Mouse (Mus musculus) T-helper 17 cell (primary cell): ENCODE data around the gene St3gal5.
"Not testable (repeated sequence)": the region's sequence is repeated elsewhere in the genome, so short reads cannot be mapped to it uniquely, and the experiment has no call there.

Experiments used
- in situ Hi-C, 2 experiments: fragments of 300-600 bp; cut with MboI, MseI; formaldehyde crosslinking; loops; 1 replicate in 1 of 2; 2 replicates in 1 of 2; pipeline ENCODE4 v1.15.1; 2025; ENCODE audit warnings: high pct_unique_total_duplicates in 2 of 2

The St3gal5 gene

DNA sequence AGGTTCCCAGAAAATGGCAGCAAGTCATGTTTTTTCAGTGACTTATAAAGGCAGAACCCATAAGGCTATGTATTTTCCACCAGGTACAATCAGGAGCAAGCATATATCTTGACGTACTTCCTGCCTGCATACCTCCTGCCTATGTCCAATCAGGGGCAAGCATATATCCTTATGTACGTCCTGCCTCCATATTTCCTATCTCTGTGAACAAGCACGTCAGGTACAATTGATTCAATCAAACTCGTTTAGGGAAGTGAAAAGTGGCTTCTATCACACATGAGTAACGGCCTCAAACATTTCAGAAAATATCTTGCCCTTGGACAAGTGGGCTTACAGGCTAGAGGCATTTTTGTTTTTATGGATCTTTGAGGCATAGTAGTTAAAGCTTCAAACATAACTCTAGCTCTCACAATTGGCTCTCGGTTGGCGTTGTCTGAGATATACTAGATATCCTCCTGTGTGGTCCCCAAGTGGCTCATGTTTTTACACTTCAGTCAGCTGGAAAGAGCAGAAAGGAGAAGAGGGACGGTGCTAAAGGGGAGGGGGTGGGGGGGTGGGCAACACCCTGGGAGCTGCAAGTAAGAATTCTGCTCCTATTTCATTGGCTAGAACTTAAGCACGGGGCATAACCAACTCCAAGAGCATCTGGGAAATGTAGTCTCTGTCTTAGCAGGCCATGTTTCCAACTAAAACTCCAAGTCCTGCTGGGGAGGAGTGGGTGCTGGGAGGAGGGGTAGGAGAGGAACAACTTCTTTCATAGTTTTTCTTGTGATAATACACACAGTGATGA is 28.9 kb downstream of the St3gal5 start:
- in situ Hi-C loops = loop anchor here in 1 of 2 experiments (10.0 to 25.0 kb wide), 2 partner anchors 772 to 1561 kb away; no protein-coding TSS in a partner anchor

DNA sequence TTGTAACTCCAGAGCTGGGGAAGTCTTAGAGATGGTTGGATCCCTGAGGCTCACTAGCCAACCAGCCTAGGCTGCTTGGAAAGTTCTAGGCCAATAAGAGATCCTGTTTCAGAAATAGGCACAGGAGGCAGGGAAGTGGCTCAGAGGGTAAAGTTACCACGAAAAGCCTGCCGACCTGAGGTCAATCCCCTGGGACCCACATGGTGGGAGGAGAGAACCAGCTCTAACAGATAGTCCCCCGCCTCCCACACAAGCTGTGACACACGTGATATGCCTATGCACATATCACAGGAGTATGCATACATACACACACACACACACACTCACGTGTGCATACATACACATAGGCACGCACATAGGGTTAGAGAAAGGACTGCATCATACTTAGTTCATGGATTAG is 32.7 kb downstream of the St3gal5 start:
- in situ Hi-C loops = loop anchor here in 1 of 2 experiments (25.0 kb wide), 1 partner anchor 1557 kb away; no protein-coding TSS in a partner anchor

DNA sequence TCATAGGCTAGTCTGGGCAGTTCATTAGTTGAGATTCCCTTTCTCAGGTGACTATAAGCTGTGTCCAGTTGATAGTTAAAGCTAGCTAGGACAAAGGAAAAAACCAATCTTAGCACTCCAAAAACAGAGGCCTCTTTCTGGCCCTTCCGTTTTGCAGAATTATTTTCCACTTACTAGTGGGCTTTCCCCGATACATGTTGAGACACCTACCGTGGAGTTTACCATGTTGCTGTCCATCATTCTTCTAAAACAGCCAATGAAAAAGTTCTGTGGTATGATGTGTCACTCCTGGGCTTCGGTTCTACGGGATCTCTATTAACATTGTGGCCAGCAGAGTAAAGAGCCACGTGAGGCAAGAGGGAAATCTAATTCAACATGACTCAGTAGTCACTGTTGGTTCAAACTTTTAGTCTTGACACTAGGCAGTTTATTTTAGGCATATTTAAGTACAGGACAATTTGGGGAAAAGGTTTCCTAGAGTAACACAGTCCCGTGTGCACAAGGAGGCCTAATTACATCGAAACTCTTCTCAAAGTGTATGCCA is 35.4 kb downstream of the St3gal5 start:
- in situ Hi-C loops = loop anchor here in 1 of 2 experiments (25.0 kb wide), 1 partner anchor 1555 kb away; no protein-coding TSS in a partner anchor

DNA sequence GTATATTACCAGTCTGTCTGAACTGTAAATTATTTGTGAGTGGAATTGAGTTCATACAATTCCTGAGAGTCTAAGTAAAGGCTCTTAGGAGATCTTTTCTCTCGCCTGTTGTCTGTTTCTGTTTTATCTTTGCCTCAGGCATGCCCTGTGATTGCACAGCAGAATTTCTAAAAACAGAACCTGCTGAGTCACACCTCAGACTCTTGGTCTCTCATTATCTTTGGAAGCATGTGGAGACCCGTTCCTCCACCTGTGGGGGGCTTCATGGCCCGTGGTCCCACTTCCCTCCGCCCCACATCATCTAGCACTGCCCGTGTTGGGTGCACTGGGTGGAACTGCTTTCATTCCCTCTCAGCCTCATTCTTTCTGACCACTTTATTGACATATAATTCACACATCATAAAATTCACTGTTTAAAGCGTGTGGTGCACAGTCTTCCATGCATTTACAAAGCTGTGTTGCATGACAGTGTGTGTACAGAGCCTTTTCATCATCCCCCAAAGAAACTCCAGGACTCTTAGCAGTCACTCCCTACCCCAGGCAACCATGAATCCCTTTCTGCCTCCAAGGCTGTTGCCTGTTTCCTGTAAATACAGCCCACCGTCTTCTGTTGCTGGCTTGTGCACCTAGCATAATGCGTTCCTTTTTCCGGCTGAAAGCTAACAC is 37.6 kb downstream of the St3gal5 start:
- in situ Hi-C loops = loop anchor here in 1 of 2 experiments (25.0 kb wide), 1 partner anchor 1552 kb away; no protein-coding TSS in a partner anchor

DNA sequence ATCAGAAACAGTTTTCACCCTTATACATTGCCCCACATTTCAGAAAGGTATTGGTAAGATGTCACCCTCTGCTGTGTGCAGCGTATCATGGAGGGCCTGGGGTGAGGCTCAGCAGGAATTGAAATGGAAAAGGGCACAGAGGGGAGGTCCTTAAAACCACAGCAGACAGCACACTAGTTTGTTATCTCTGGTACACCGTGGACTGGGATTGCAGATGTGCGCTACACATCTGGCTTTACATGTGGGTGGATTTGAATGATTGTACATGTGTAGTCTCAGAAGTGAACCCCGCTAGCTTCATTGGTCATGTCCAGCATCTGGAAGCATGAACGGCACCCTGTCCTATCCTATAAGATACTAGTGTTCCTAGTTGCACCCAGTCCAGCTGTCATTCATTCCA is 38.6 kb downstream of the St3gal5 start:
- in situ Hi-C loops = loop anchor here in 1 of 2 experiments (25.0 kb wide), 1 partner anchor 1551 kb away; no protein-coding TSS in a partner anchor

DNA sequence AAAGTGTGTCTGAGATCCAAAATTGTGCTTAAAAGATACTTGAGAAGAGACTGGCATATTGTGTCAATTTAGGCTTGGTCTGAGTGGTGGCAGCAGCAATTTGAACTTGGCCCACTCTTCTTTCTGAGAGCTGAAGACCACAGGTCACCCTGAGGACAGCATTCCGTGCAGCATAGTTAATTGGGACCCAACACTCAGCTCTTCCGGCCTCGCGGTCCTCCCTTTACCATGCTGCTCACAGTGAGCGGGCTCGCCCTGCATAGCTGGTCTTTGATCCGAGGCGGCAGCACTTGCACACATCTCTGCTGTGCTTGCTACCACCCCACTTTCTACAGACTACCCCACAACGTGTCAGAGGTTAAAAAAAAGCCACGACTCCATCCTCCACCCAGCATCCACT is 39.2 kb downstream of the St3gal5 start:
- in situ Hi-C loops = loop anchor here in 1 of 2 experiments (25.0 kb wide), 1 partner anchor 1551 kb away; no protein-coding TSS in a partner anchor

DNA sequence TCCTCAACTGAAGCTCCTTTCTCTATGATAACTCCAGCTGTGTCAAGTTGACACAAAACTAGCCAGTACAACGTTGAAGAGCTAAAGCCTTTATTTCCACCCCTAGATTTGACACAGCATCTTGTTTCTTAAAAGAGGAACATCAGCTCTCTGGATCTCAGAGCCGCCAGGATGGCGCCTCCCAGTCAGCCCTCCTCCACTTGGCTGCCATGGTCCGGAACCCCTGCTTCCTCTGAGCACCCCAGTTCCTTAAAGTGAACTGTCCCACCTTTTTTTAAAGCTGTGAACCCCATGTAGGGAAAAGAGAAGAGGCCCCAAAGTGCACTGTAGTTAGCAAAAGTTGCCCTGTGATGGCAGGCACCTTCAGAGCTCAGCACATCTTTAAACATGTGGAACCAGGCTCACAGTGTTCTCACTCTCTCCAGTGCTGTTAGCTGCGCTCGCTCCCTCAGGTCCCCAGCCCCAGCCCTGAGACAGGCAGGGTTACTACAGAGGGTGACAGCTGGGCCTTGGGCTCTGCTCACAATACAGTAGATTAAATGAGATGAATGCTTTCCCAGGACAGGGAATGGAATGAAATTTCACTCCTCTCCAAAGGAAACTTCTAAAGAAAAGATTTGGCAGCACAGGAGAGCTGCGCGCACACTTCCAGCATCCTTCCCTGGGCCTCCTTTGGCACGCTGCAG is 42.3 kb downstream of the St3gal5 start:
- in situ Hi-C loops = loop anchor here in 1 of 2 experiments (25.0 kb wide), 1 partner anchor 1548 kb away; no protein-coding TSS in a partner anchor

DNA sequence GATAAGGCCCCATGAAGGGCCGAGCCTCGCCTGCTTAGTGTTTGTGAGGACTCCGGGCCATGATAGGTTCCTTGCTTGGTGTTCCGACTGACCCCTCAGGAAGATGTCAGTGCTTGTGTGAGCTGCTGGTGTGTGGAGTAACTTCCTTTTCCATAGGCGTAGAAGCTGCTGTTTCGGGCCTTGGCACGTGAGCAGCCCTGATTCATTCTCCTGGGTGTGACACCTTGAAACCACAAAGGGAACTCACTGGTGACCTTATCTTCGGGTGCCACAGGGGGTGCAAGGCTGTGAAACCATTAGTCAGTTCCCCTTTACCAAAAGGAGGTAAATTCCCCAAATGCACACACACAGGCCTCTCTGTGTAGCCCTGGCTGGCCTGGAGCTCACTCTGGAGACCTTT is 43.0 kb downstream of the St3gal5 start:
- in situ Hi-C loops = loop anchor here in 1 of 2 experiments (25.0 kb wide), 1 partner anchor 1547 kb away; no protein-coding TSS in a partner anchor

DNA sequence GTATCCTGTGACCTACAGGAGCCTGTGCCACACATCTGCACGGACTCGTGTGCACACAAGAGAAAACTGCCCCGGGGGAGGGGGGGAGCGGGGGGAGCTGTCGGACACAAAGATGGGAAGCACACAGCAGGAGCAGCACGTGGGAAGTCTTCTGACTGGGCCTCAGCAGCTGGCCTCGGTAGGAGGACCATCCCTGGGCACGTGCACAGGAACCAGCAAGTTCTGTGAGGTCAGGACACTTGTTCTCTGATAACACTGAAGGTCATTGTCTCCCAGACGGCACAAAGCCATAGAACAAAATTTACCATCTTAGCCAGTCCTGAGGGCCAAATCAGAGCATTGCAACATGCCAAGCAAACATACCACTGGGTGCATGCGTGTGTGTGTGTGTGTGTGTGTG is 43.8 kb downstream of the St3gal5 start:
- in situ Hi-C loops = loop anchor here in 1 of 2 experiments (25.0 kb wide), 1 partner anchor 1546 kb away; no protein-coding TSS in a partner anchor

DNA sequence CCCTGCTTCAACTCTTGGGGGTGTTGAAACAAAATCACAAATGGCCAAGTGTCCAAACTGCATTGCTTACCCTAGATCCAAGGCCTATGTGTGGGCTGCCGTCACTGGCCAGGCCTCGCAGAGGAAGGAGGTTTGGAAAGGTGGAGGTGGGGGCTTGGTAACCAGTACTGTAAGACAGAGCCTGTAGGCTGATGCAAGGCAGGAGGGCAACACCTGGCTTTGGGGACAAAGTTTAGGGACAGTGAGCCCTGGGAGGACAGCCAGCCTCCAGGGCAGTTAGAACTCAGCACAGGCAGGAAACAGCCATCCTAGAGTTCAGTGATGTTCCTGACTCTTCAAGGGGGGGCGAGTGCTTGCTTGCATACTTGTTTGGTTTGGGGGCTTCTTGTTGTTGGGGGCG is 45.2 kb downstream of the St3gal5 start:
- in situ Hi-C loops = loop anchor here in 1 of 2 experiments (25.0 kb wide), 1 partner anchor 1545 kb away; no protein-coding TSS in a partner anchor

DNA sequence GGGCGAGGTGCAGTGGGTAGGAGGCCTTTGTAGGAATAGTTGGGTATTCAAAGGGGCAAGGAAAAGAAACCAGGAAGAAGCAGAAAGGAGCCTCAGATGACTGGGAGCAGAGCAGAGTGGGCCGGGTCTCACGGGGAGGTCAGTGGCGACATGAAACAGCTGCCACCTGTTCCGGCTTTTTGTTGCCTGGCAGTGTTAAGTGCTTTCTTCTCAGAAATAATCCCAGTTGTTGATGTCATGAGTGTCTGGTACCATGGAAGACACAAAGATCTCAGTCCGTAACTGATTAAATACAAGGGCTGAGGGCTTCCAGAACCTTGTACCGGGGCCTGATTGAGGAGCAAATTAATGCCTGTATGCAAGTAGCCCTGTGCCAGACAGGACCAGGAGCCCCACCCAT is 47.0 kb downstream of the St3gal5 start:
- in situ Hi-C loops = loop anchor here in 1 of 2 experiments (25.0 kb wide), 1 partner anchor 1543 kb away; no protein-coding TSS in a partner anchor

DNA sequence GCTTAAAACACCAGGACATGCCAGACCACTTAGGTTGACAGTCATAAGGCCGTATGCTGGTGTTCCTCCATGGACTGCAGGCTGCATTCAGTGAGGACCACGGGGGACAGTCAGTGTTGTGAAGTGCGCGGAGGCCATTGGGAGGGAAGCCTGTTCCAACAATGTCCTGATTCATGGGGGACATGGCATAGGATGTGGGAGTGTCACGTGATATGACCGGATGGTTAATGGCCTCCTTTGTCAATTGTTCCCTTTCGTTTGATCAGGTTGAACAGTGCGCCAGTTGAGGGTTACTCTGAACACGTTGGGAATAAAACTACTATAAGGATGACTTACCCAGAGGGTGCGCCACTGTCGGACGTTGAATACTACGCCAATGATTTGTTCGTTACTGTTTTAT is 49.4 kb downstream of the St3gal5 start:
- in situ Hi-C loops = loop anchor here in 1 of 2 experiments (25.0 kb wide), 1 partner anchor 1540 kb away; no protein-coding TSS in a partner anchor

DNA sequence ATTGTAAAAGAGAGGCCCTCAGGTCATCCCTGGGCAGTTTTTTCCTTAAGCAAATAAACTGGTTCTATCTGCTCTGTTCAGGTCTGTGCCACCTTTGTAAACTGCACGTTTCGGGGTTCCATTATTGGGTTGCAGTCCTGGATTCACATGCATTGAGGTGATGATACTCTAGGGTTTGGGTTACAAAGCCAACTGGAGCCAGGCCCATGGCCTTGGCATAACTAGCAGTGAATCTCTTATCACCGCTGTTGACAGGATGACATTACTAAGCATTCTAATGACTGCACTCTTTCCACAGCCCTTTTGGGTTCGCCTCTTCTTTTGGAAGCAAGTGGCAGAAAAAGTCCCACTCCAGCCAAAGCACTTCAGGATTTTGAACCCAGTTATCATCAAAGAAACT is 51.3 kb downstream of the St3gal5 start:
- in situ Hi-C loops = loop anchor here in 1 of 2 experiments (25.0 kb wide), 1 partner anchor 1539 kb away; no protein-coding TSS in a partner anchor

DNA sequence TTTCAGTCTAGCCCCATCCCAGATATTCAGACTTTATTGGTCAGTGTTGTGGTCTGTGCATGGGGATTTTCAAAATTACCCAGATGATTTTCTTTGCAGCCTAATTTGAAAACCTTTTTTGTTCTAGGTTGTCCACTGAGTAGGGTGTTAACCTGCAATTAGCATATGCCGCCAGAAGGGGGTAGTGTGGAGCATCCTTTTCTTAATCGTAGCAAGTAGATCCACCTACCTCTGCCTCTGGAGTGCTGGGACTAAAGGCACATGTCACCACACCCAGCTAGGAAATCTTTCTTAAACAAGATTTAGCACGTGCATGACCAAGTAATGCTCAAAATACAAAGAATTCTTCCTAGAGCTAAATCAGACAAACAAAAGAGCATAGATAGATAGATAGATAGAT is 52.4 kb downstream of the St3gal5 start:
- in situ Hi-C loops = loop anchor here in 1 of 2 experiments (25.0 kb wide), 1 partner anchor 1538 kb away; no protein-coding TSS in a partner anchor

DNA sequence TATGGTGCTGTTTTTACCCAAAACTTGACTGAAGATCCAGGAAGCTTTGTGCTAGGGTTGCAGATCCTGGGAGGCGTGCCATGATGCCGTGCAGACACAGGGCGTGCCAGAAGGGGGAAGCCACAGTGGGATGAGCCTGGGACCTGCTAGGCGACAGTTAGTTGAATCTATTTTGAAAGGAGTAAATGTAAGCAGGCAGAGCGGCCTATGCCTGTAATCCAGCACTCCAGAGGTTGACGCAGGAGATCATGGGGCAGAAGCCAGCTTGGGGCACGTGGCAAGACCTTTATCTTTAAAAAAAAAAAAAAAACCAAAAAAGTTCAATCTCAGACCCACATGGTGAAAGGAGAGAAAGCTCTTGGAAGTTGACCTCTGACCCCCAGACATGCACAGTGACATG is 55.3 kb downstream of the St3gal5 start:
- in situ Hi-C loops = no loop called here

DNA sequence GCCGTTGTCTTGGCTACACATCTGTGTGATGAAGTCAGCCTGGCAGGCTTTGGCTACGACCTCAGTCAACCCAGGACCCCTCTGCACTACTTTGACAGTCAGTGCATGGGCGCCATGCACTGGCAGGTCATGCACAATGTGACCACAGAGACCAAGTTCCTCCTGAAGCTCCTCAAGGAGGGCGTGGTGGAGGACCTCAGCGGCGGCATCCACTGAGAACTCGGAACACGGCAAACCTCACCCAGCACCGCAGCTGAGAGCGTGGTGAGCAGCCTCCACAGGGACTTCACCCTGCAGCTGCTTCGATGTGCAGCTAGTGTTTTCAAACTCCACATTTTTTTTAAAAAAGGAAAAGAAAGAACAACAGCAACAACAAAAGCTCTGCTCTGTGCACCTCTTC is 56.1 kb downstream of the St3gal5 start:
- in situ Hi-C loops = no loop called here

DNA sequence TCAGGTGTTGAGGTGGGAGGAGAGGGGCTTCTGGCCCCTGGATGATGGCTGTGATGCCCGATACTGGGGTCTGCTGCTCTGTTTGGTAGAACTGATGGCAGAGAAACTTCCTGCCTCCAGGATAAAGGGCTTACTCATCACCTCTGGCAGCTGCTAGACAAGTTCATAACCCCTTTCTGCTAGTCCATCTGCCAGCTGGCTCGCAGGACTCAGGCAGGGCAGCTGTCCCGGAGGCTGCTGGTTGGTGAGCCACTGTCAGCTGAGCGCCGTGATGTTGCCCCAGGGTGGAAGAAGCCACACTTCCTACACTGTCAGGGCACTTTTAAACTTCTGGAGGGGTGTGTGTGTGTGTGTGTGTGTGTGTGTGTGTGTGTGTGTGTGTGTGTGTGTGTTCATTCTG is 56.6 kb downstream of the St3gal5 start:
- in situ Hi-C loops = not testable (repeated sequence)

DNA sequence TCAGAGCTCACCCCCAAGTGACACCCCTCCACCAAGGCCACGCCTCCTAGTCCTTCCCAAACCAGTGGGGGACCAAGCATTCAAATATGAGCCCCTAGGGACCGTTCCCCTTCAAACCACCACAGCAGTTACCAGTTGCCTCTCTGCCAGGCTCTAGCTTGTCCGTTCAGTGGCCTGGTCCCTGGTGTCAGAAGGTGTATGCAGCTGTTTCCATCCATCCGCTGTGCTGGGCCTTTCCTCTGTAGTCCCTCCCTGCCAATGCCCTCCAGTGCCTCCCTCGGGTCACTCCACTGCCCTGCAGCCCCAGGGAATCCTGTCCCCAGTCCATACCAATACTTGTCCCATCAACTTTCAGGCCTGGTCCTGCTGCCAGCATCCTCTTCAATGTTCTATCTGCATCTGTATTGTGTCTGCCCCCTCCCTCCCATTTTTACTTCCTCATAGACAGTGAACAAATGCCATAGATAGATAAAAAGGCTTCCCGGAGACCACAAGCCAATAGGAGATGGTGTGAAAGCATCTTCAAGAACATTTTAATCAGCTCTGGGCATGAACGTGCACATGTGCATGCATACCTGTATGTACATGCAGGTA is 57.6 kb downstream of the St3gal5 start:
- in situ Hi-C loops = no loop called here

DNA sequence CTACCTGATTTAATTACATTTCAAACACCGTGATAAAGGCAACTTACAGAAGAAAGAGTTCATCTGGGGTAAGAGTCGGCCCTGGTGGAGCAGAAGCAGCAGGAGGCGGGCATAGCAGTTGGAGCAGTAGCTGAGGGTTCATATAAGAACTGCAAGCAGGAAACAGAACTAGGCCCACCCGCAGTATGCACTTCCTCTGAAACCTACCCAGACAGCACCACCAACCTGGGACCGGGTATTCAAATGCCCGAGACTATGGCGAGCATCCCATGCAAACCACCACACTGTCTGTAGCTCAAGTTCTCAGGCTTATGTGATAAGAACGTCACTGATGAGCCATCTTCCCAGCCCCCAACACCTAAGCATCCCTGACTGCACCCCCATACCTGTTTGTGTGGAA is 58.3 kb downstream of the St3gal5 start:
- in situ Hi-C loops = no loop called here

DNA sequence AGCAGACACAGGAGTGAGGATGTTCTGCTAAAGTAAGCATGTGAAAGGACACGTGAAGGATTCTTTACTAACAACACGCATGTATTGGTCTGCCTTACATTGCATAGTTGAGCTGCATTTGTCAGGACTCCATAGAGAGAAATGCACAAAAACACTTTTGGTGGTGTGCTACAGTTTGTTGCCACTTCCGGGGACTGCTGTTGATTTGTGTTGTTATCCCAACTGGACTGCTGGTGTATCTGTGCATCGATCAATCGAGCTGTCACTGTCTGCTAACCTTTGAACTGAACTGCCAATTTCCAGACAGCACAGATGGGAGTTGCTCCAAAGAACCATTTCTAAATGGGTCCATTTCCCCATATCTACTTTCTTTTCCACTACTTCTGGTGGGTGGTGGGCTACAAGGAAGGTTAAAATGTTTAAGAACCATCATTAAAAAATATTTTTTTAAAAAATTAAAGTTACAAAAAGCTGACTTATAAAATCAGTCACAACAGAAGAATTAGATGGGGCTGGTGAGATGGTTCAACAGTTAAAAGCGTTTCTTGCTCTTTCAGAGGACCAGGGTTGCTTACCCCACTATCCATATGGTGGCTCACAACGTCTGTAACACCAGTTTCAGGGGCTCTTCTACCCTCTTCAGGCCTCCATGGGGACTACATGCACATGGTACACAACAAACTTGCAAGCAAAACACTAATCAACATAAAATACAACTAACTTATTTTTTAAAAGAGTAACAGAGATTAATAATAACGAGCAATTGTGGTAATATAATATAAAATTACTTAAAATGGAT is 61.8 kb downstream of the St3gal5 start:
- in situ Hi-C loops = no loop called here
